Mouse (Mus musculus): ENCODE results near the gene Ablim1. TPM values are rescaled to one million over a fixed set of nuclear protein-coding genes. Genes with fewer than 3 reads are reported as not detected.

The Ablim1 gene
- polyA plus RNA-seq, 2 experiments: 3.0 to 4.7 TPM

GRCm38 (mm10) chr19:57000592-57000991 is 314.1 kb downstream of the Ablim1 start:
- Histone ChIP-seq H3K4me3 (ENCODE audit: insufficient read depth in 1 of 2, low read depth in 2 of 2, low read length in 2 of 2) (no peak overlapping the region), H3K36me3 (replicated peaks; ENCODE audit: control insufficient read depth, insufficient read depth, low read depth) (no peaks in the 10 kb centered on the region), H3K27me3 (ENCODE audit: control insufficient read depth, insufficient read depth, low read length) (no peaks in the 10 kb centered on the region), H3K27ac (no peak overlapping the region), H3K9ac (replicated peaks) (no peak overlapping the region), H3K4me1 (replicated peaks; ENCODE audit: control insufficient read depth in 2 of 2, insufficient read depth in 2 of 2, low read length in 1 of 2) (no peaks in the 10 kb centered on the region), H3K4me2 (ENCODE audit: low read depth) (no peak overlapping the region), H3K9me3 (ENCODE audit: control insufficient read depth, low read length) (no peaks in the 10 kb centered on the region)
- DNase-seq (ENCODE audit: low read depth in 3 of 3, low spot score in 3 of 3): no peak
- no peak for ATAC-seq (ENCODE audit: insufficient read depth)
- TF ChIP-seq EP300 (IDR thresholded peaks at IDR 0.05; ENCODE audit: low read depth) (no peak), CTCF (IDR thresholded peaks at IDR 0.05; ENCODE audit: low read depth) (no peak)
- 63% methylated on average over 5 of the region's 5 CpGs for WGBS (ENCODE audit: insufficient replicate concordance)

- no peak overlapping the region for H3K9ac ChIP-seq (replicated peaks)
- 45% methylated on average over 2 of the region's 2 CpGs for WGBS (ENCODE audit: insufficient replicate concordance)
- H3K4me2 ChIP-seq (ENCODE audit: low read depth): no peak overlapping the region
- DNase-seq (ENCODE audit: low read depth in 3 of 3, low spot score in 3 of 3) (no peak), ATAC-seq (ENCODE audit: insufficient read depth) (no peak)
- no peak overlapping the region for H3K27ac ChIP-seq
- H3K4me1 ChIP-seq (replicated peaks; ENCODE audit: control insufficient read depth in 2 of 2, insufficient read depth in 2 of 2, low read length in 1 of 2): no peaks in the 10 kb centered on the region
- no peaks in the 10 kb centered on the region for H3K9me3 ChIP-seq (ENCODE audit: control insufficient read depth, low read length)
- no peaks in the 10 kb centered on the region for H3K27me3 ChIP-seq (ENCODE audit: control insufficient read depth, insufficient read depth, low read length)
- H3K36me3 ChIP-seq (replicated peaks; ENCODE audit: control insufficient read depth, insufficient read depth, low read depth): no peaks in the 10 kb centered on the region
- TF ChIP-seq EP300 (IDR thresholded peaks at IDR 0.05; ENCODE audit: low read depth) (no peak), CTCF (IDR thresholded peaks at IDR 0.05; ENCODE audit: low read depth) (no peak)
- no peak overlapping the region for H3K4me3 ChIP-seq (ENCODE audit: insufficient read depth in 1 of 2, low read depth in 2 of 2, low read length in 2 of 2)
These were observed 314.9 kb downstream of the Ablim1 start for GRCm38 (mm10) chr19:56999781-57000180.

DNA sequence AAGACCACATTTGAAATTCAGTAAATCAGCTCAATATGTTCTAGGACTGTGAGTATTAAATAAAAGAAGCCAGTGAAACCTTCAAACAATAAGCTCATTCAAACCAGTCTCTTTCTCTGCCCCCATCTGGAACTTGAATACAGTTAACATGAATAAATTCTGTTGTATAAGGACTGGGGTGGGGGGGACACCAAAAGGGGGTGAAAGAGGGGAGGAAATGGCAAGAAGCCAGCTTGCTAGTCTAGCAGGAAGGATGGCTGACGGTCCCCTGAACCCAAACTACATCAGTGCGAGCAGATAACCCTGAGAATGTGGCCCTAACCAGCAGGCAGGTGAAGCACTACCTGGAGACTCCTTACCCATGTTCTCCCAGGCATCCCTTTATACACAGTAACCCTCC is 315.8 kb downstream of the Ablim1 start:
- no peak for ATAC-seq (ENCODE audit: insufficient read depth)

GRCm38 (mm10) chr19:56998331-56998730 is 316.4 kb downstream of the Ablim1 start:
- no peak for ATAC-seq (ENCODE audit: insufficient read depth)
- Histone ChIP-seq H3K9ac (replicated peaks) (no peak overlapping the region), H3K36me3 (replicated peaks; ENCODE audit: control insufficient read depth, insufficient read depth, low read depth) (no peaks in the 10 kb centered on the region), H3K4me1 (replicated peaks; ENCODE audit: control insufficient read depth in 2 of 2, insufficient read depth in 2 of 2, low read length in 1 of 2) (no peaks in the 10 kb centered on the region), H3K4me3 (ENCODE audit: insufficient read depth in 1 of 2, low read depth in 2 of 2, low read length in 2 of 2) (no peak overlapping the region), H3K27me3 (ENCODE audit: control insufficient read depth, insufficient read depth, low read length) (no peaks in the 10 kb centered on the region), H3K4me2 (ENCODE audit: low read depth) (no peak overlapping the region), H3K9me3 (ENCODE audit: control insufficient read depth, low read length) (no peaks in the 10 kb centered on the region), H3K27ac (no peak overlapping the region)
- WGBS (ENCODE audit: insufficient replicate concordance): 56% methylated on average over 4 of the region's 4 CpGs
- no peak for TF ChIP-seq EP300 (IDR thresholded peaks at IDR 0.05; ENCODE audit: low read depth)
- TF ChIP-seq CTCF (IDR thresholded peaks at IDR 0.05; ENCODE audit: low read depth): no peak
- no peak for DNase-seq (ENCODE audit: low read depth in 3 of 3, low spot score in 3 of 3)

More for the DNA sequence above, 315.8 kb downstream of the Ablim1 start:
- Histone ChIP-seq H3K4me2 (ENCODE audit: low read depth) (no peak overlapping the region), H3K4me1 (replicated peaks; ENCODE audit: control insufficient read depth in 2 of 2, insufficient read depth in 2 of 2, low read length in 1 of 2) (no peaks in the 10 kb centered on the region), H3K27ac (no peak overlapping the region), H3K36me3 (replicated peaks; ENCODE audit: control insufficient read depth, insufficient read depth, low read depth) (no peaks in the 10 kb centered on the region), H3K27me3 (ENCODE audit: control insufficient read depth, insufficient read depth, low read length) (no peaks in the 10 kb centered on the region), H3K9ac (replicated peaks) (no peak overlapping the region), H3K4me3 (ENCODE audit: insufficient read depth in 1 of 2, low read depth in 2 of 2, low read length in 2 of 2) (no peak overlapping the region), H3K9me3 (ENCODE audit: control insufficient read depth, low read length) (no peaks in the 10 kb centered on the region)
- no peak for TF ChIP-seq CTCF (IDR thresholded peaks at IDR 0.05; ENCODE audit: low read depth)
- TF ChIP-seq EP300 (IDR thresholded peaks at IDR 0.05; ENCODE audit: low read depth): no peak
- no peak for DNase-seq (ENCODE audit: low read depth in 3 of 3, low spot score in 3 of 3)
- WGBS (ENCODE audit: insufficient replicate concordance): 34% methylated on average over 2 of the region's 2 CpGs

- WGBS (ENCODE audit: insufficient replicate concordance): 12% methylated on average over 10 of the region's 10 CpGs
- no peak overlapping the region for H3K4me3 ChIP-seq (ENCODE audit: insufficient read depth in 1 of 2, low read depth in 2 of 2, low read length in 2 of 2)
- DNase-seq (ENCODE audit: low read depth in 3 of 3, low spot score in 3 of 3): no peak
- ATAC-seq (ENCODE audit: insufficient read depth): no peak
- H3K4me1 ChIP-seq (replicated peaks; ENCODE audit: control insufficient read depth in 2 of 2, insufficient read depth in 2 of 2, low read length in 1 of 2): no peaks in the 10 kb centered on the region
- no peak overlapping the region for H3K9ac ChIP-seq (replicated peaks)
- H3K9me3 ChIP-seq (ENCODE audit: control insufficient read depth, low read length): no peaks in the 10 kb centered on the region
- no peaks in the 10 kb centered on the region for H3K36me3 ChIP-seq (replicated peaks; ENCODE audit: control insufficient read depth, insufficient read depth, low read depth)
- H3K27ac ChIP-seq: no peak overlapping the region
- H3K27me3 ChIP-seq (ENCODE audit: control insufficient read depth, insufficient read depth, low read length): no peaks in the 10 kb centered on the region
- no peak overlapping the region for H3K4me2 ChIP-seq (ENCODE audit: low read depth)
- no peak for TF ChIP-seq CTCF (IDR thresholded peaks at IDR 0.05; ENCODE audit: low read depth)
- TF ChIP-seq EP300 (IDR thresholded peaks at IDR 0.05; ENCODE audit: low read depth): no peak
These were observed 317.5 kb downstream of the Ablim1 start for GRCm38 (mm10) chr19:56997164-56997599.
